Mouse (Mus musculus) WW6 (cell line): ENCODE measurements around the gene Tbc1d22b.

Source experiments
- DNase-seq: peaks from one replicate; pipeline ENCODE4 v3.0.0-alpha.2; 2013; ENCODE audit warnings: low read depth, low spot score

Tbc1d22b gene

GRCm38 (mm10) chr17:29541419-29541818, 8.2 kb upstream of the Tbc1d22b start:
- no peak for DNase-seq

- no peak for DNase-seq
Observed at GRCm38 (mm10) chr17:29542831-29543690, 6.5 kb upstream of the Tbc1d22b start.

GRCm38 (mm10) chr17:29544064-29544463, 5.5 kb upstream of the Tbc1d22b start:
- no peak for DNase-seq

GRCm38 (mm10) chr17:29545241-29545640, 4.3 kb upstream of the Tbc1d22b start:
- DNase-seq: no peak

- no peak for DNase-seq
Observed at GRCm38 (mm10) chr17:29548494-29548893, 1.1 kb upstream of the Tbc1d22b start.

GRCm38 (mm10) chr17:29548994-29549393, 591 bp upstream of the Tbc1d22b start:
- DNase-seq: no peak

GRCm38 (mm10) chr17:29551019-29551418, 1.4 kb downstream of the Tbc1d22b start:
- DNase-seq: no peak

- DNase-seq: no peak
Observed at GRCm38 (mm10) chr17:29552162-29552732, 2.7 kb downstream of the Tbc1d22b start, which contains the start of gene Tmem217. Gene Tmem217, minus strand, starts transcription at chr17:29552385.

- no peak for DNase-seq
Observed at GRCm38 (mm10) chr17:29554176-29554575, 4.6 kb downstream of the Tbc1d22b start.

- DNase-seq: no peak
Observed at GRCm38 (mm10) chr17:29556456-29556855, 6.9 kb downstream of the Tbc1d22b start.

GRCm38 (mm10) chr17:29556893-29557292, 7.3 kb downstream of the Tbc1d22b start:
- no peak for DNase-seq

- DNase-seq: no peak
Observed at GRCm38 (mm10) chr17:29558476-29558875, 8.9 kb downstream of the Tbc1d22b start.

GRCm38 (mm10) chr17:29565521-29565920, 15.9 kb downstream of the Tbc1d22b start:
- DNase-seq: no peak

GRCm38 (mm10) chr17:29568435-29568834, 18.9 kb downstream of the Tbc1d22b start:
- no peak for DNase-seq

GRCm38 (mm10) chr17:29569831-29570230, 20.2 kb downstream of the Tbc1d22b start:
- no peak for DNase-seq

- DNase-seq: no peak
Observed at GRCm38 (mm10) chr17:29579579-29580126, 30.1 kb downstream of the Tbc1d22b start.

GRCm38 (mm10) chr17:29583569-29583968, 34.0 kb downstream of the Tbc1d22b start:
- DNase-seq: no peak

GRCm38 (mm10) chr17:29584306-29584705, 34.7 kb downstream of the Tbc1d22b start:
- no peak for DNase-seq

- no peak for DNase-seq
Observed at GRCm38 (mm10) chr17:29584737-29585136, 35.2 kb downstream of the Tbc1d22b start.

GRCm38 (mm10) chr17:29585446-29585845, 35.9 kb downstream of the Tbc1d22b start:
- no peak for DNase-seq

- no peak for DNase-seq
Observed at GRCm38 (mm10) chr17:29586921-29587320, 37.3 kb downstream of the Tbc1d22b start.

GRCm38 (mm10) chr17:29589221-29589898, 39.8 kb downstream of the Tbc1d22b start:
- DNase-seq: no peak
